Mouse (Mus musculus) erythroblast, embryonic 14.5 days (primary cell): ENCODE measurements around the gene Azin2. TPM values are rescaled to one million over a fixed set of nuclear protein-coding genes. Genes with fewer than 3 reads are reported as not detected.

Experiments
- H3K27me3 ChIP-seq: 2 replicates; pipeline ENCODE4 v1.6.1; 2012; ENCODE audit warnings: inconsistent platforms; ENCODE audit not compliant: control insufficient read depth
- H3K36me3 ChIP-seq: 2 replicates; pipeline ENCODE4 v1.6.1; 2012; ENCODE audit warnings: mild to moderate bottlenecking, inconsistent platforms; ENCODE audit not compliant: control insufficient read depth
- H3K4me1 ChIP-seq: 2 replicates; pipeline ENCODE4 v1.6.1; 2012; ENCODE audit warnings: inconsistent platforms; ENCODE audit not compliant: control insufficient read depth
- H3K4me3 ChIP-seq: replicated peaks from 2 replicates; pipeline ENCODE3; 2012; ENCODE audit warnings: moderate library complexity, mild to moderate bottlenecking, inconsistent platforms
- H3K9me3 ChIP-seq: 2 replicates; pipeline ENCODE4 v1.6.1; 2012; ENCODE audit warnings: low read length, inconsistent platforms, mixed read lengths; ENCODE audit not compliant: control insufficient read depth
- GATA1 ChIP-seq: IDR thresholded peaks from 2 replicates; pipeline ENCODE4 v1.6.1; 2012; ENCODE audit warnings: low read length, inconsistent platforms, mixed read lengths
- TAL1 ChIP-seq: IDR thresholded peaks from 3 replicates; pipeline ENCODE4 v1.6.1; 2012; ENCODE audit warnings: low read length, inconsistent platforms, mixed read lengths
- polyA plus RNA-seq: library from polyadenylated mRNA; stranded (reverse); fragments of >175 nt; gene quantifications from 2 replicates; pipeline ENCODE4 v1.2.3, GENCODE M21; 2012

Azin2 gene
- polyA plus RNA-seq, 1 experiment = not detected

GRCm38 (mm10) chr4:128995238-128995637 is 33.0 kb upstream of the Azin2 start:
- H3K36me3 ChIP-seq = peaks cover 49% of the 10 kb centered on the region
- H3K4me3 ChIP-seq = no peak overlapping the region
- H3K9me3 ChIP-seq = no peaks in the 10 kb centered on the region
- H3K27me3 ChIP-seq = no peaks in the 10 kb centered on the region
- peaks cover 59% of the 10 kb centered on the region for H3K4me1 ChIP-seq
- no peak for TF ChIP-seq GATA1
- no peak for TF ChIP-seq TAL1

DNA sequence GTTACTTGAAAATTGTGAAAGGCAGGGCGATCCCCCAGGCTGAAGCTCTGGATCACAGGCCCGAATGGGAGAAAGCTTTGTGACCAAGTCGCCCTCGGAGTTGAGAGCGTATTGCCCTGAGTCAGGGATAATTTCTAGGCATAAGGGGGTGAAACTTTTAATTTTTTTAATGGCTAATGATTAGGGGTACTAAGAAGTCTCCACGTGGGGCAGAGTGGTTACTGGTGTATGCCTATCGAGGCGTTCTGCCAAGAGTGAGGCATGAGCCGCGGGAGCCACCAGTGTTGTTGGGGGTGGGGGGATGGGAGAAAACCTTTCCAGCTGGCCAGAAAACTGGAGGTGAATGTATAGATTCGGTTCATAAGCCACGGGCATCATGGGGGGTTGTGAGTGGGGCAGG is 31.4 kb upstream of the Azin2 start:
- TF ChIP-seq TAL1 = no peak
- no peak for TF ChIP-seq GATA1
- Histone ChIP-seq H3K4me3 (peak overlapping the region; percentile 84), H3K9me3 (no peaks in the 10 kb centered on the region), H3K4me1 (peaks cover 59% of the 10 kb centered on the region), H3K36me3 (peaks cover 34% of the 10 kb centered on the region), H3K27me3 (peaks cover 7% of the 10 kb centered on the region)

- no peaks in the 10 kb centered on the region for H3K9me3 ChIP-seq
- H3K4me1 ChIP-seq = peaks cover 56% of the 10 kb centered on the region
- peak overlapping the region; percentile 84 for H3K4me3 ChIP-seq
- H3K36me3 ChIP-seq = peaks cover 30% of the 10 kb centered on the region
- H3K27me3 ChIP-seq = peaks cover 7% of the 10 kb centered on the region
- TF ChIP-seq GATA1 = no peak
- TF ChIP-seq TAL1 = no peak
Observed at GRCm38 (mm10) chr4:128993025-128993662, 30.9 kb upstream of the Azin2 start.

- TF ChIP-seq GATA1 (no peak), TAL1 (no peak)
- peaks cover 21% of the 10 kb centered on the region for H3K36me3 ChIP-seq
- no peaks in the 10 kb centered on the region for H3K9me3 ChIP-seq
- no peak overlapping the region for H3K4me3 ChIP-seq
- H3K4me1 ChIP-seq = peaks cover 47% of the 10 kb centered on the region
- peaks cover 9% of the 10 kb centered on the region for H3K27me3 ChIP-seq
Observed at GRCm38 (mm10) chr4:128992176-128992575, 29.9 kb upstream of the Azin2 start.

GRCm38 (mm10) chr4:128991500-128992008 is 29.3 kb upstream of the Azin2 start, which contains the start of gene Ak2:
Ak2 (plus strand) TSS chr4:128991958.
- peaks cover 9% of the 10 kb centered on the region for H3K27me3 ChIP-seq
- H3K4me1 ChIP-seq = peaks cover 41% of the 10 kb centered on the region
- no peak for TF ChIP-seq GATA1
- TF ChIP-seq TAL1 = no peak
- no peaks in the 10 kb centered on the region for H3K9me3 ChIP-seq
- peaks cover 16% of the 10 kb centered on the region for H3K36me3 ChIP-seq
- peak within 1 kb of the TSS; percentile 84 for H3K4me3 ChIP-seq

GRCm38 (mm10) chr4:128989678-128990077 is 27.4 kb upstream of the Azin2 start:
- Histone ChIP-seq H3K9me3 (no peaks in the 10 kb centered on the region), H3K36me3 (no peaks in the 10 kb centered on the region), H3K4me1 (peaks cover 25% of the 10 kb centered on the region), H3K27me3 (peaks cover 9% of the 10 kb centered on the region), H3K4me3 (no peak overlapping the region)
- TF ChIP-seq GATA1 = no peak
- TF ChIP-seq TAL1 = no peak

DNA sequence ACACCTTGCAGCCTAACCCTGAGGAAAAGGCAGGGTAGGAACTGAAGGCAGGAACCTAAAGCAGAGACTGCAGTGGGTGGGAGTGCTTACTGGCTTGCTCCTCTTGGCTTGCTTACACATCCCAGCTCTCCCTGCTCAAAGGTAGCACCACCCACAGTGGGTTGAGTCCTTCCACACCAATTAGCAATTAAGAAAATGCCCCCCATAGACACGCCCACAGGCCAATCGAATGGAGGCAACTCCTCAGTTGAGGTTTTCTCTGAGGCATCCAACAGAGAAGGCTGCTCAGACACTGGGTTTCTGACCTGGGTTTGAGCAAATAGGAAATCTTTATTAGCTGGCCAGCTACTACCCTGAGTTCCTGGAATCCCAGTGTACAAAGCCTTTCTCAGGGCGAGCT is 26.7 kb upstream of the Azin2 start:
- no peaks in the 10 kb centered on the region for H3K9me3 ChIP-seq
- H3K4me3 ChIP-seq = no peak overlapping the region
- peaks cover 18% of the 10 kb centered on the region for H3K4me1 ChIP-seq
- peaks cover 11% of the 10 kb centered on the region for H3K27me3 ChIP-seq
- no peak for TF ChIP-seq TAL1
- H3K36me3 ChIP-seq = no peaks in the 10 kb centered on the region

- Histone ChIP-seq H3K9me3 (no peaks in the 10 kb centered on the region), H3K4me3 (no peak overlapping the region), H3K36me3 (no peaks in the 10 kb centered on the region), H3K4me1 (no peaks in the 10 kb centered on the region; the same call in 1 of the 2 replicates), H3K27me3 (peaks cover 14% of the 10 kb centered on the region)
- no peak for TF ChIP-seq GATA1
- TF ChIP-seq TAL1 = no peak
Observed at GRCm38 (mm10) chr4:128984600-128984999, 22.4 kb upstream of the Azin2 start.

DNA sequence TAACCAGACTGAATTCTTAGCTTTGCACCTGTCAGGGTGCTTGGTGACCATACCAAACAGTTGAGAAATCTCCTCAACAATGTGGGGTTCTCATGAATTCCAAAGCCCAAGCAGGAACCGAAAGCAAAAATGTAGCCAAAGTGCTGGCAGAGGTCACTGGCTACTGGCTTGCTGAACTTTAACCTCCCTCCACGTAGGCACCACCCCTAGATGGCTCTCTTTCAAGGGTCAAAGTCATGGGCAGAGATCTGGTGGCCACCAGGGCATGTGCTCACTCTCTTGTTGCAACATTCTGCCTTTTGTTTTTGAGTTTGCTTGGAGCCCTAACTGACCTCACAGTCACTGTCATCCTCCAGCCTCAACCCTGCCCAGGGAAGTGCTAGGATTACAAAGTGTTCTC is 21.4 kb upstream of the Azin2 start:
- Histone ChIP-seq H3K27me3 (peaks cover 7% of the 10 kb centered on the region), H3K4me3 (no peak overlapping the region), H3K4me1 (no peaks in the 10 kb centered on the region; the same call in 1 of the 2 replicates), H3K36me3 (no peaks in the 10 kb centered on the region), H3K9me3 (no peaks in the 10 kb centered on the region)
- TF ChIP-seq GATA1 (no peak), TAL1 (no peak)
